Mouse (Mus musculus) MEL-GATA-1-ER (cell line): Measurements from ENCODE around the gene Ttc37.
A peak's percentile ranks its signal among the peaks of the same experiment; 100 is the strongest.

Experiments
- DNase-seq: peaks from one replicate; pipeline ENCODE4 v3.0.0-alpha.2; 2012; ENCODE audit warnings: low read depth; ENCODE audit errors: extremely low read depth

Gene Ttc37

DNA sequence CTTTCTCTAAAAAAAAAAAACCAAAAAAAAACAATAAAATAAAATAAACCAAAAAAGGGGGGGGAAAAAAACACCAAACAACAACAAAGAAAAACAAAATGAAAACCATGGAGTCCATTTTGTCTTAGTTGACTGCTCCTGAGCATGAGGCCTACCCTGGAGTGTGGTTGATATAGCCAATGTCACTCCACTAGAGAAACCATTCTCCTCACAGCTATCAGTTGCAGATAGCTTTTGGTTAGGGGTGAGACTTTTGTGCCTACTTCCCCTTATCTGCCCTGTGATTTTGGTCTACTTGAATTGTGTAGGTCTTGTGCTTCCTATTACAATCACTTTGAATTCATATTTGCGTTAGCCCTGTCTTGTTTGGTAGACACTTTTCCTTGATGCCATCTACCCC is 59.0 kb downstream of the Ttc37 start:
- DNase-seq = peak; percentile 11

DNA sequence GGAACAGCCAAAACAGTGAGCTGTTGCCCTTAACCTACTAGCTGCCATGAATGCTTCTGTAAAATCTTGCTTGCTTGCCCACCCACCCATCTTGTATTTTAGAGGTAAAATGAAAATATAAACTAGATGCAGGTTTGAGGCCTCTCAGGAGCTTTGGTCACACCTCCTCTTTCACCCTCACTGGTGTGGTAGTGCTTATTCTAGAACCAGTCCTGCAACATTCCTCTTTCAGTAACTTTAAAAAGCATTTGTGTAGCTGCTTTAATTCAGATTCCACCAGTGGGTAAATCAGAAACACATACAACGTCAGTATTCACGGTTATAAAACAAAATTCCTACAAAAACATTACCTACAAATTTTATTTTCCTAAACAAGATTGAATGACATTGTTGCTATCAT is 62.1 kb downstream of the Ttc37 start:
- no peak for DNase-seq

DNA sequence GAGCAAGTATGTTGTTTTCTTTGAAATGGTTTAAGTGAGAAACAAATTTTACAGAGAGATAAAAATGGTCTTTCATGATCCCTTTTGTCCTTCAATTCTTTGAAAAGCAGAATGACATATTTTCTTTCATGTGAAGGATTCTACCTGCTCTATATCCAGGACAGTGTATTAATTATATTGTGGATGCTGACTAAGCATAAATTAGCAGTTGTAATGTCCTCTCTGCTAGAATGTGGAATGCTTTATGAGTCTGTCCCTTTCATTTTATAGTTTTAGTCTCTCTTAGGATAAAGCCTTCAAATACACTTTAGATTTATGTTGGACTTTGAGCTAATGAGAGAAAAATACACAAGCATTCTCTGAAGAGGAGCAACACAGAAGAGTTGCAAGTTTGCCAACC is 75.8 kb downstream of the Ttc37 start:
- no peak for DNase-seq

DNA sequence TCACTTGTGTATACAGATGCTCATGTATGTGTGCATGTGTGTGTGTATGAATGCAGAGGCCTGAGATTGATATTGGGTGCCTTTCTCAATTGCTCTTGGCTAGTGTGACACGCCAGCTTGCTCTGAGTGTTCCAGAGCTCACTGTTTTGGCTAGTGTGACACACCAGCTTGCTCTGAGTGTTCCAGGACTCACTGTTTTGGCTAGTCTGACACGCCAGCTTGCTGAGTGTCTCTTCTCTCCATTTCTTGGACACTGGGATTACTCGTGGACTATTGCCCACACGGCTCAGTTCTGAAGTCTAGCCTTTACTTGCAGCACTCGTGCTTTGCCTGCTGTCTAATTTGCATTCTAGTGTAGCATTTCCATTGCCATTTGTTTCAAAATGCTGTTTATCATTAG is 80.2 kb downstream of the Ttc37 start:
- no peak for DNase-seq

DNA sequence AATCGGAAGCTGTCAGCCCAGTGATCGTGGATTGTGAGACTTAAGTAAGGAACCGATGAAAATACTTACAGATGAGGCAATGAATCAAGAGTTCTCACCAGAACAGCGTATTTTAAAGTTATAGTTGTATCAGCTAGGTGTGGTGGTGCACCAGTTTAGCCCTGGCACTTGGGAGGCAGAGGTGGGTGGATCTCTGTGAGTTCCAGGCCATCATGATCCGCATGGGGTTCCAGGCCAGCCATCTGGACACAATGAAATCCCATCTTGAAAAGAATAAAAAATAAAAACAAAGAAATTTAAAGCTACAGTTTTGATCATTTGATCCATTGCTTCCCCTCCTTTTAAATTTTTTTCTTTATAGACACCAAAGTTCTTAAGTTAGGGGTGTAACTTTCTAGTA is 89.1 kb downstream of the Ttc37 start:
- no peak for DNase-seq

DNA sequence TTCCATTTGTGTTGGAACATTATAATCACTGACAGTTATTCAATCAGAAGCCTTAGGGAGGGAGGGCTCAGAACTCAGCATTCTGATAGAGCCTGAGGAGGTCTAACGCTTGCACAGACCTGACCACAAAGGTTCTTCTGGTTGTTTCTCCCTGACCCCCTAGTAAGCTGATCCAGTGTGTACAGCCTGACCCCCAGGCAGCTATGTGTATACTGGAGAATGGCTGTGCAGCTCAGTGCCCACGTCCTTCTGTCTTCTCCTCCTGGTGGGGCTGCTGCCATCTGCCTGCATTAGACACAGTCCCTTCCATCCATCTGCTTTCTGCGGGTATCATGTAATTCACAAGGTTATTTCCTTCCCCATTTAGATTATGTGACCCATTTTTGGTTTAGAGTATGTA is 90.7 kb downstream of the Ttc37 start:
- DNase-seq = no peak

DNA sequence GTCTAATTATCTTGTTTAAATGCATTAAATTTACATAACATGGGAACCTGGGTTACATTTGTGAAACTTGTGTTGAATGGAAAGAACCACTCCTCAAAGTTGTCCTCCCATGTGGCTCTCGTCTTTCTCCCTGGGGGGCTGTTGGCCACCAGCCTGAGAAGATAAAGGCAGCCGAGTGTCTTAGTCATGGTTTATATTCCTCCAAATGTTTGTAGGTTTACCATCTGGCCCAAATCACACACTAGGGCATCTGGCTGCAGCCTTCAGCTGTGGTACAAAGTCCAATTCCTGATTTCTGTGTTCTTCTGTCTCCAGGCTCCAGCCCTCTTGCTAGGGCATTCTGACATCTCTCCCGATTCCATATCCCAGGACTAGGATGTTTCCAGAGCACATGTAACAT is 91.7 kb downstream of the Ttc37 start:
- no peak for DNase-seq

DNA sequence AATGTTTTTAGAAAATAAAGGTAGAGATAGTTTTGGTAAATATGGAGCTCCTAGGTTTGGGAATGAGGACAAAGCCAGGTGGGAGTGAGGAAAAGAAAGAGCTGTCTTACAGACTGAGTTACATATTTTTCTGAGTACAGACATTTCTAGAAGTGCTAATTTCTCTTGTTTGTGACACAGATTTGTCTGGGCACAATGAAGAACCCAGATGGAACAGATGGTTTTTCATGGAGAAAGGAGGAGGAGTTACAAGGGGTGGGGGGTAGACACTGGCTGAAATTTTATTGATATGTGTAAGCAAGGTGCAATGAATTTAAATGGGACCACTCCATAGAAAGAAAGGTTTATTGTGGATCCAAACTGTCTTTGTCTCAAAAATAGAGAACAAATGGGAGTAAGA is 96.4 kb downstream of the Ttc37 start:
- DNase-seq = no peak

DNA sequence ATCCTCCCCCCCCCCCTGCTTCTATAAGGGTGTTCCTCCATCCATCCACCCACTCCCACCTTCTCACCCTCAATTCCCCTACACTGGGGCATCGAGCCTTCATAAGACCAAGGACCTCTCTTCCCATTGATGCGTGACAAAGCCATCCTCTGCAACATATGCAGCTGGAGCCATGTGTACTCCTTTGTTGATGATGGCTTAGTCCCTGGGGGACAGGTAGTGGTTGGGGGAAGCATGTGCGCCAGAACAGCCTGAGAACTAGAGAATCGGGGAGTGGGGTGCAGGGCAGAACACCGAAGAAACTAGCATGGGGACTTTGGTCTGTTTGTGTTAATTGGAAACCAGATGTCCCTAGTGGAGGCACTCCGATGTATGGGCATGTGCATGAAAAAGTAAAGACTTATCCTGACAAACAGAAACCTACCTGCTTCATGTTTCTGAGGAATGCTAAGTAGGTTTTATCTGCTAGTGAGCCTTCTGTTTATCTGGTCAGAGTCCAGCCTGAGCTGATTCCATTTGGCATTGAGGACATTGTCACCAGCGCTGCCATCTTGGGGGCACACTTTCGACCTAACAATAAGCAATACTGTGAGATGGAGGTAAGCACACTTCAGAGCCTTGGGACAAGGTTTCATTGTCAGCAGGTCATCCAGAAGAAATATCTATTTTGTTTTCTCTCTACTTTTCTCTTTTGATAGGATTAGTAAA is 97.1 kb downstream of the Ttc37 start:
- no peak for DNase-seq

DNA sequence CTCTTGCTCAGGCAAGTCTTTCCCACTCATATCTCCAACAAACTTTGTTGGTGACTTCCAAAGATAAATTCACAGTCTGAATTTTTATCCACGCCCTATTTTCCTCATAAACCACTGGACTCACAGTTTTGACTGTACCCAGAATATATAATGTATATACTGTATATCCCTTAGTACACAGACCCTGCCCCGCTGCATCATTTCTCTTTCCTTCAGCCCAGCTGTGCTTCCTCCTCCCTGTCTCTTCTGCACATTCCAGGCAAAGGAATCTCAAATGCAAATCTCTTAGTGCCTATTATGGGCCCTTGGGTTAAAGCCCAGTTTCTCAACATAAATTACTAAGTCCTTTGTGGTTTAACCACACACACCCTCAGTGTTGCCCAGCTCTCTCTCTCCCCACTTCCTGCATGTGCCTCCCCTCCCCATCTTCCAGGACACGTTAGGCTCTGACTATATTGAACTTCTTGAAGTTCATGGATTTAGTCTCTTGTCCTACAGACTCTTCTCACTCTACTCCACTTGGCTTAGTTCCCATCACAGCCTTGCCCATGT is 98.8 kb downstream of the Ttc37 start:
- DNase-seq = no peak

DNA sequence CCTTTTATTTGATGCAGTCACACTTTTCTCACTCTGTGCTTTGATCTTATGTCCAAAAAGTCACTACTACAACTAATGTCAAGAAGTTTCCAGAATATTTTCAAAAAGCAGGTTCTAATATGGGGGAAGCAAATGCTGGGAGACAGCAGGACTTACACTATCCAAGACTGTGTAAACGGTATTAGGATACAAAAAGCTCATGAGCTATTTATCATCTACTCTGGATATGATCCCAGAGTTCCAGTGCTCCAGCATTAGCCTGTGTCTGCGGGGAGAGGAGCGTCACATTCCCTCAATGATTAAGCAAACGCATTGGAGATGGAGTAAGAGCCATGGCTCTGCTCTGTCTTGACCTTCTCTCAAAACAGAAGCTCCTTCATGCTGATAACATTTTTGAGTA is 101.4 kb downstream of the Ttc37 start:
- DNase-seq = no peak

DNA sequence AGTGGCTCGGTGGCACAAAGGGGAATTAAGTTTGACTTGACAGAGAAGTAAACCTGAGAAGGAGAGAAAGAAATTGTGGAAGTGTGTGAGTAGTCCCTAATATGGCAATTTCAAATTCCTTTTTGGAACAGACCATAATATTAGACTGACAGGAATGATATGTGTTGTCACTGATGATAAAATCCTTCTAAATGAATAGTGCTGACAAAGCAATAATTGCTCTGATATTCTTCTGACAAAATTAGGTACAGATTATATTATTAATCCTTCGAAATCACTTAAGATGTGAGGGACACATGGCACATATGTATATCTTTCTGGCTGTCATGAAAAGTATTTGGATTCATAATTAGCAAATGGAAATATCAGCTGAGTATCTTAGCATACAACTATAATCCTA is 116.4 kb downstream of the Ttc37 start:
- DNase-seq = no peak

DNA sequence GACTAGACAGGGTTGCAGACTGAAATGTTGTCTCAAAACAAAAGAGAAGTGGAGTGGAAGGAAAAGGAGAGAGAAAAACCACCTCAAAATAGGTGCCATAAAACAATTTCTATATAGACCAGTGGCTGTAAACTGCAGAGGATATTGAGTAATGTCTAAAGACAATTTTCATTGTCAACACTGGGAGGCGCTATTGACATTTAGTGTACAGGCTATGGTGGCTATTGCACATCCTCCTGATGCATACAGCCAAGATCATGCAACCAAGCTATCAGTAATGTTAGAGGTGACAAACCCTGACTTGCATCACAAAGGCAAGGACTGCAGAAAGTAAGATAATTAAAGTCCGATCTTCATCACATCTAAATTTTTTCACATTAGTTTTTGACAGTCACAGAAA is 116.9 kb downstream of the Ttc37 start:
- DNase-seq = peak; percentile 26
